Mouse (Mus musculus) midbrain, embryonic 14.5 days (tissue): ENCODE measurements around the gene Mblac2. TPM values are rescaled to one million over a fixed set of nuclear protein-coding genes. Genes with fewer than 3 reads are reported as not detected.
A peak's percentile ranks its signal among the peaks of the same experiment; 100 is the strongest.

Experiments used
- ATAC-seq: fragments of 200-750 bp; cut with Nextera tagmentation; 2 replicates; pipeline ENCODE4 v1.8.0; 2017; ENCODE audit warnings: moderate number of reproducible peaks, moderate library complexity; ENCODE audit not compliant: low FRiP score, low TSS enrichment
- DNase-seq: peaks from one replicate; pipeline ENCODE4 v3.0.0-alpha.2; 2015
- H3K27ac ChIP-seq: fragments of 300-500 bp; sonication (generic); replicated peaks from 2 replicates; pipeline ENCODE4 v1.5.1; 2014; ENCODE audit warnings: mild to moderate bottlenecking, low read depth, low read length, moderate library complexity
- H3K27me3 ChIP-seq: fragments of 300-500 bp; sonication (generic); 2 replicates; pipeline ENCODE4 v1.6.1; 2014; ENCODE audit warnings: low read length, control low read depth, mixed read lengths; ENCODE audit not compliant: control insufficient read depth, insufficient read depth
- H3K36me3 ChIP-seq: fragments of 300-500 bp; sonication (generic); 2 replicates; pipeline ENCODE4 v1.6.1; 2014; ENCODE audit warnings: low read length, control low read depth; ENCODE audit not compliant: control insufficient read depth, insufficient read depth
- H3K4me1 ChIP-seq: fragments of 300-500 bp; sonication (generic); 2 replicates; pipeline ENCODE4 v1.6.1; 2014; ENCODE audit warnings: mild to moderate bottlenecking, antibody characterized with exemption, low read length, control low read depth; ENCODE audit not compliant: control insufficient read depth, insufficient read depth
- H3K4me2 ChIP-seq: fragments of 300-500 bp; sonication (generic); 2 replicates; pipeline ENCODE4 v1.6.1; 2014; ENCODE audit warnings: mild to moderate bottlenecking, low read length, moderate library complexity
- H3K4me3 ChIP-seq: fragments of 300-500 bp; sonication (generic); replicated peaks from 2 replicates; pipeline ENCODE4 v1.5.1; 2014; ENCODE audit warnings: low read depth, low read length
- H3K9ac ChIP-seq: fragments of 300-500 bp; sonication (generic); replicated peaks from 2 replicates; pipeline ENCODE4 v1.6.1; 2014; ENCODE audit warnings: mild to moderate bottlenecking, low read length, moderate library complexity
- H3K9me3 ChIP-seq: fragments of 300-500 bp; sonication (generic); 2 replicates; pipeline ENCODE4 v1.6.1; 2016; ENCODE audit warnings: low read length, control low read depth, mixed read lengths; ENCODE audit not compliant: control insufficient read depth
- WGBS: fragments of 180-500 bp; shearing (Covaris S2); extraction: QIAGEN DNeasy Blood & Tissue Kit; methylation state at CpG from one replicate; pipeline ENCODE4 v1.1.7; 2014; 5-methylcytosine and 5-hydroxymethylcytosine counted together
- polyA plus RNA-seq: library from polyadenylated mRNA; unstranded; fragments of >200 nt; fragmentation: Nextera tagmentation; extraction: Ambion mirVana; gene quantifications from 2 replicates; pipeline ENCODE4 v1.2.1, GENCODE M21; 2014

Gene Mblac2
- polyA plus RNA-seq, 1 experiment from 2014 or later, result 34.1 TPM

- H3K4me2 ChIP-seq, result no peak overlapping the region
- no peaks in the 10 kb centered on the region for H3K36me3 ChIP-seq
- H3K9me3 ChIP-seq, result no peaks in the 10 kb centered on the region
- H3K27ac ChIP-seq, result no peak overlapping the region
- H3K9ac ChIP-seq, result no peak overlapping the region
- no peaks in the 10 kb centered on the region for H3K27me3 ChIP-seq
- no peak for ATAC-seq
- no peaks in the 10 kb centered on the region for H3K4me1 ChIP-seq
- DNase-seq, result no peak
- H3K4me3 ChIP-seq, result no peak overlapping the region
Measured at GRCm38 (mm10) chr13:81754878-81755277, 43.7 kb downstream of the Mblac2 start.

- Histone ChIP-seq H3K4me1 (no peaks in the 10 kb centered on the region), H3K27me3 (no peaks in the 10 kb centered on the region), H3K4me3 (no peak overlapping the region), H3K27ac (no peak overlapping the region), H3K4me2 (no peak overlapping the region), H3K9me3 (no peaks in the 10 kb centered on the region), H3K36me3 (no peaks in the 10 kb centered on the region), H3K9ac (no peak overlapping the region)
- no peak for DNase-seq
- ATAC-seq, result no peak
- WGBS, result 100% methylated on average over 1 of the region's 1 CpGs
Measured at GRCm38 (mm10) chr13:81755324-81755723, 44.2 kb downstream of the Mblac2 start.

GRCm38 (mm10) chr13:81757058-81757660 lies 46.0 kb downstream of the Mblac2 start:
- no peak overlapping the region for H3K27ac ChIP-seq
- H3K4me1 ChIP-seq, result no peaks in the 10 kb centered on the region
- ATAC-seq (no peak), DNase-seq (no peak)
- H3K27me3 ChIP-seq, result no peaks in the 10 kb centered on the region
- no peak overlapping the region for H3K9ac ChIP-seq
- no peaks in the 10 kb centered on the region for H3K9me3 ChIP-seq
- 91% methylated on average over 5 of the region's 5 CpGs for WGBS
- H3K4me3 ChIP-seq, result no peak overlapping the region
- no peaks in the 10 kb centered on the region for H3K36me3 ChIP-seq
- H3K4me2 ChIP-seq, result no peak overlapping the region

GRCm38 (mm10) chr13:81760379-81760778 lies 49.2 kb downstream of the Mblac2 start:
- Histone ChIP-seq H3K4me1 (no peaks in the 10 kb centered on the region), H3K27me3 (no peaks in the 10 kb centered on the region), H3K9me3 (no peaks in the 10 kb centered on the region), H3K9ac (no peak overlapping the region), H3K27ac (no peak overlapping the region), H3K36me3 (no peaks in the 10 kb centered on the region), H3K4me3 (no peak overlapping the region), H3K4me2 (no peak overlapping the region)
- 31% methylated on average over 3 of the region's 3 CpGs for WGBS
- DNase-seq (peak; percentile 80), ATAC-seq (no peak)

- ATAC-seq, result peak; percentile 63; the same call in 1 of the 2 replicates
- H3K4me3 ChIP-seq, result no peak overlapping the region
- H3K4me1 ChIP-seq, result no peaks in the 10 kb centered on the region
- no peaks in the 10 kb centered on the region for H3K27me3 ChIP-seq
- peak; percentile 88 for DNase-seq
- H3K4me2 ChIP-seq, result 0 out of 2 replicates have a peak overlapping the region, but pooled peaks have one; percentile 23
- H3K27ac ChIP-seq, result no peak overlapping the region
- H3K36me3 ChIP-seq, result no peaks in the 10 kb centered on the region
- no peaks in the 10 kb centered on the region for H3K9me3 ChIP-seq
- WGBS, result 33% methylated on average over 14 of the region's 14 CpGs
- H3K9ac ChIP-seq, result no peak overlapping the region
Measured at GRCm38 (mm10) chr13:81761566-81762186, 50.5 kb downstream of the Mblac2 start.

- Histone ChIP-seq H3K36me3 (no peaks in the 10 kb centered on the region), H3K4me3 (no peak overlapping the region), H3K27me3 (no peaks in the 10 kb centered on the region), H3K9me3 (no peaks in the 10 kb centered on the region), H3K9ac (no peak overlapping the region), H3K4me2 (no peak overlapping the region), H3K4me1 (no peaks in the 10 kb centered on the region), H3K27ac (no peak overlapping the region)
- no peak for ATAC-seq
- DNase-seq, result no peak
- 92% methylated on average over 5 of the region's 5 CpGs for WGBS
Measured at GRCm38 (mm10) chr13:81764173-81764572, 53.0 kb downstream of the Mblac2 start.

- Histone ChIP-seq H3K4me2 (no peak overlapping the region), H3K9ac (no peak overlapping the region), H3K4me1 (no peaks in the 10 kb centered on the region), H3K27me3 (no peaks in the 10 kb centered on the region), H3K27ac (no peak overlapping the region), H3K36me3 (no peaks in the 10 kb centered on the region), H3K4me3 (no peak overlapping the region), H3K9me3 (no peaks in the 10 kb centered on the region)
- peak; percentile 51; the same call in 1 of the 2 replicates for ATAC-seq
- whole genome bisulfite sequencing, result 81% methylated on average over 7 of the region's 7 CpGs
- DNase-seq, result peak; percentile 85
Measured at GRCm38 (mm10) chr13:81767038-81767659, 56.0 kb downstream of the Mblac2 start.

- Histone ChIP-seq H3K9me3 (no peaks in the 10 kb centered on the region), H3K36me3 (no peaks in the 10 kb centered on the region), H3K4me1 (no peaks in the 10 kb centered on the region), H3K4me2 (no peak overlapping the region), H3K4me3 (no peak overlapping the region), H3K27ac (no peak overlapping the region), H3K9ac (no peak overlapping the region), H3K27me3 (no peaks in the 10 kb centered on the region)
- no peak for ATAC-seq
- 88% methylated on average over 3 of the region's 3 CpGs for WGBS
- no peak for DNase-seq
Measured at GRCm38 (mm10) chr13:81776217-81776616, 65.1 kb downstream of the Mblac2 start.

GRCm38 (mm10) chr13:81782475-81782874 lies 71.3 kb downstream of the Mblac2 start:
- Histone ChIP-seq H3K9ac (peak overlapping the region; percentile 91), H3K4me1 (peaks cover 17% of the 10 kb centered on the region; the same call in 1 of the 2 replicates), H3K36me3 (peaks cover 8% of the 10 kb centered on the region; the same call in 1 of the 2 replicates), H3K27me3 (no peaks in the 10 kb centered on the region), H3K27ac (peak overlapping the region; percentile 99), H3K4me2 (peak overlapping the region; percentile 74), H3K4me3 (peak overlapping the region; percentile 75), H3K9me3 (no peaks in the 10 kb centered on the region)
- ATAC-seq (no peak), DNase-seq (no peak)
- 43% methylated on average over 9 of the region's 9 CpGs for WGBS
